Mouse (Mus musculus) effector memory CD4-positive, alpha-beta T cell, adult 7 months (primary cell): ENCODE measurements around the gene Gamt. TPM values are rescaled to one million over a fixed set of nuclear protein-coding genes. Genes with fewer than 3 reads are reported as not detected.

Experiments
- polyA plus RNA-seq: library from polyadenylated mRNA; unstranded; fragments of 100-300 nt; shearing (Covaris generic); gene quantifications from one replicate; pipeline ENCODE4 v1.2.1, GENCODE M21; 2017

The Gamt gene
- polyA plus RNA-seq, result 1.8 TPM

GRCm38 (mm10) chr10:80260642-80261584 is at the start of gene Gamt, which contains the start of gene Dazap1:
Gene Gamt, minus strand, starts transcription at chr10:80261012.
Gene Dazap1, plus strand, starts transcription at chr10:80261486.

GRCm38 (mm10) chr10:80295618-80296425 is 35.0 kb upstream of the Gamt start, which contains the start of gene Apc2:
Gene Apc2, plus strand, starts transcription at chr10:80295977.

GRCm38 (mm10) chr10:80292251-80293146 is 31.7 kb upstream of the Gamt start, which contains the start of gene Rps15:
Gene Rps15, plus strand, starts transcription at chr10:80292453.

GRCm38 (mm10) chr10:80248971-80249640 is 11.7 kb downstream of the Gamt start, which contains the start of gene Ndufs7:
Gene Ndufs7, plus strand, starts transcription at chr10:80249121.

GRCm38 (mm10) chr10:80226416-80227165 is 34.2 kb downstream of the Gamt start, which contains the start of gene Mum1:
Gene Mum1, plus strand, starts transcription at chr10:80226434.

Other genes with a start within 250 kb of the Gamt start
- 732 TPM for gene Arhgap45, start 244.4 kb downstream of the Gamt start, polyA plus RNA-seq
- 104 TPM for gene Polr2e, start 221.2 kb downstream of the Gamt start, polyA plus RNA-seq
- 296 TPM for gene Gpx4, start 213.8 kb downstream of the Gamt start, polyA plus RNA-seq
- gene Sbno2, start 155.4 kb downstream of the Gamt start, polyA plus RNA-seq, result 60.3 TPM
- gene Stk11, start 145.2 kb downstream of the Gamt start, polyA plus RNA-seq, result 31.4 TPM
- gene Atp5d, start 122.4 kb downstream of the Gamt start, polyA plus RNA-seq, result 367 TPM
- 5.3 TPM for gene Cbarp, start 120.2 kb downstream of the Gamt start, polyA plus RNA-seq
- 4.4 TPM for gene Midn, start 112.7 kb downstream of the Gamt start, polyA plus RNA-seq
- 232 TPM for gene Cirbp, start 95.0 kb downstream of the Gamt start, polyA plus RNA-seq
- 18.9 TPM for gene 1600002K03Rik, start 88.1 kb downstream of the Gamt start, polyA plus RNA-seq
- gene Efna2, start 81.5 kb downstream of the Gamt start, polyA plus RNA-seq, result 0.41 TPM
- gene Mum1, start 34.6 kb downstream of the Gamt start, polyA plus RNA-seq, result 66.2 TPM
- 159 TPM for gene Ndufs7, start 11.9 kb downstream of the Gamt start, polyA plus RNA-seq
- gene Dazap1, start 474 bp upstream of the Gamt start, polyA plus RNA-seq, result 78.1 TPM
- gene Rps15, start 31.4 kb upstream of the Gamt start, polyA plus RNA-seq, result 748 TPM
- gene Apc2, start 35.0 kb upstream of the Gamt start, polyA plus RNA-seq, result 0.05 TPM
- 29.9 TPM for gene 2310011J03Rik, start 59.5 kb upstream of the Gamt start, polyA plus RNA-seq
- gene Pcsk4, start 68.5 kb upstream of the Gamt start, polyA plus RNA-seq, result 1.8 TPM
- not detected for gene Reep6, start 68.9 kb upstream of the Gamt start, polyA plus RNA-seq
- not detected for gene Adamtsl5, start 87.4 kb upstream of the Gamt start, polyA plus RNA-seq
- not detected for gene Plk5, start 95.4 kb upstream of the Gamt start, polyA plus RNA-seq
- 7.3 TPM for gene Mex3d, start 126.6 kb upstream of the Gamt start, polyA plus RNA-seq
- 92.9 TPM for gene Mbd3, start 138.5 kb upstream of the Gamt start, polyA plus RNA-seq
- gene Uqcr11, start 145.8 kb upstream of the Gamt start, polyA plus RNA-seq, result 115 TPM
- 88.8 TPM for gene Tcf3, start 172.6 kb upstream of the Gamt start, polyA plus RNA-seq
- 0.07 TPM for gene Onecut3, start 233.8 kb upstream of the Gamt start, polyA plus RNA-seq